Mouse (Mus musculus) c-Kit-positive CD71-negative TER-119-negative erythroid progenitor cells, embryonic 14.5 days (primary cell): ENCODE data around the gene 1700020L24Rik.

Experiments used
- DNase-seq: peaks from one replicate; pipeline ENCODE4 v3.0.0-alpha.2; 2013; ENCODE audit warnings: low read depth

The 1700020L24Rik gene

GRCm38 (mm10) chr11:83441235-83441634 lies 3.8 kb downstream of the 1700020L24Rik start:
- DNase-seq: no peak

- peak; percentile 77 for DNase-seq
Measured at GRCm38 (mm10) chr11:83442596-83443267, 5.3 kb downstream of the 1700020L24Rik start.

DNA sequence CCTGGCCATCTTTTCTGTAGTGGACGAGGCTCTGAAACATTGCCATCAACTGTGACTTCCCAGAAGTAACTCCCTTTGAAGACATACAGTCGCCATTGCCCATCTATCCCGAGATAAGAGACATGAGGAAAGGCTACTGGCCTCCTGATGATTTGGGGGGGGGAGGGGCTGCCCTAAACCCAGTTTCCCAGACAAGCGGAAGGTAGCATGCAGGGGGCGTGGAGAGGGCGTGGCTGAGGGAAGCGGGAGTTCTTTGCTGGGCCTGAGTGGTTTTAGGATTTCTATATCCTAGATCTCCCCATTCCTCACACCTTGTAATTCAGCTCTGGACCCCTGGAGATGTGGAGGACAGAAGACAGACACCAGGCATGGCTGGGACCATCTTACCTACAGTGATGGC lies 6.3 kb downstream of the 1700020L24Rik start:
- DNase-seq: no peak

- no peak for DNase-seq
Measured at GRCm38 (mm10) chr11:83445001-83445400, 7.5 kb downstream of the 1700020L24Rik start.

DNA sequence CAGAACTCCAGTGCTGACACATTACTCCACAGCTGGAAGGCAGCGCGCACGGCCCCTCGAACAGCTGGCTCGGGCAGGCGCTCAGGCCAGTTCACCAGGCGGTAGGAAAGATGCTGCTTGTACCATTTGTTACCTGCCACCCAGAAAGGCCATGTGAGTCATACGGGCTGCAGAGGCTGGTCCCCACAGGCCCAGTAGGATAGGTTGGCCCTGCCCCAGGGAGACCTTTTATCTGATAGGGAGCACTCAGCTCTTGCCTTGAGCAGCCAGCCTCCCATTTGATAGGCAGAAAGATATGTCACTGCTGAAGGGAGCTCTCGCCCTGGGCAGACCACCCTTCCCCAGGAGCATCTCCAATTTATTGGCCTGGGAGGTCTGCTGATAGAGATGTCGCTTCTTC lies 10.1 kb downstream of the 1700020L24Rik start:
- DNase-seq: no peak

- DNase-seq: no peak
Measured at GRCm38 (mm10) chr11:83448021-83448926, 10.8 kb downstream of the 1700020L24Rik start.

DNA sequence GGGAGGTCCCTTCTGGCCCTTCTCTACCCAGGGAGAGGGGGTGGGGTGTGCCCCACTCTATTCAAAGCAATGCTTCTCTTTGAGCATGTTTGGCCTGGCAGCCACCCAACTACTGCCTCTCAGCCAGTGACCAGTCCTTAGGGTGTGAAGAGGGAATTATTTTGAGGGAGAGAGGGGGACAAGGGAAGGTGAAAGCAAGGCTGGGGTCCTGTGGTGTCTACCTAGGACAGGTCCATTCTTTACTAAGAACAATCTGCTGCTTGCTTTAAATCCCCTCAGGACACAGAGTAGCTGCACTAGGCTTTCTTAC lies 11.4 kb downstream of the 1700020L24Rik start:
- no peak for DNase-seq

DNA sequence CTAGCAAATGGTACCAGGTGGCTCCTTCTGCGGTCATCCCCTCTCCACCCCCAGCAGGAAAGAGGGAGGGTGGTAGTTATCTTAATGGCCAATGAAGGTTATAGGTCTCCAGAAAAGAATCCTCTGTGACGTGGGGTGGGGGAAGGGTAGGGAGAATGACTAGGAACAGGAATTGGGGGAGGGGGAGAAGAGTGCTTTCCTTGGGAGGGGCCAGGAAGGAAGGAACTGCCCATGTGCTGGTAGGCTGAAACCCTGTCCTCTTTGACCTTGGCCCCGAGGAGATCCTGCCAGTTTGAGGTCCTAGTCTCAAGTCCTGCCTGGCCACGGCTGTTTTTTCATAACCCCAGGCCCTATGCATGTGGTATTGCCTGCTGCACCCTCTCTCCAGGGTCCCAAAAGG lies 11.8 kb downstream of the 1700020L24Rik start:
- DNase-seq: no peak

DNA sequence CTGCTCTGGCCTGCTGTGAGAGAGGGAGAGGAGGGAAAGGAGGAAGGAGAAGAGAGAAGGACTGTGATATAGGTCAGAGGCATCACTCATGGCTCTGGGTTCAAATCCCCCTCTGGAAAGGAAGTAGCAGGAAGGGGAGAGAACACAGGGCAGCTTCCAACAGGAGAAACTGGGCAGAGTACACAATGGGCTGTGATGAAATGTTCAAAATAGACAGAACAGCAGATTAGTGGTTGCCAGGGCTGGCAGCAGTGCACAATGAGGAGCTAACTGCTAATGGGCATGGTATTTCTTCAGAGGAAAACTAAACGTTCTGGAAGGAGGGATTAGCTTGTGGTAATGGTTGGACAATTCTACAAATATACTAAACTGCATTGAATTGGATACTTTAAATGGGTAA lies 13.1 kb downstream of the 1700020L24Rik start:
- no peak for DNase-seq

GRCm38 (mm10) chr11:83451281-83451680 lies 13.8 kb downstream of the 1700020L24Rik start:
- DNase-seq: no peak

DNA sequence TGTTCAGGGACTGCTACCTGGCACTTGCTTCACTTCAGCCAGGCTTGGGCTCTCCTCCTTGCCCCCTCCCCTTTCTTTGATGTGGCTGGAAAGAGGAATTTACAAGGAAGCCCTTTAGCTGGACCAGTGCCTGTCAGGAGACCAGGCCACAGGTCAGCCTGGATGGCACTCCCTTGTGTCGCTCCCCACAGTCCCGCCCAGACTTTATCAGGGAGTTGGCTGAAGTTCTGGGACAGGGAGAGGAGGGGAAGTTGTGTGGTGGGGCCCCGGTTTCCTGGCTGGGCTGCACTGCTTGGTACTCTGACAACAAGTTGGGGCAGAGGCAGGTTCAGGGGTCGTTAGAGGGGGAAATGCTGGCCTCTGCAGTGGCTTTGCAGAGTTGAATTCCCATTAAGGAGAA lies 17.1 kb downstream of the 1700020L24Rik start:
- no peak for DNase-seq

- no peak for DNase-seq
Measured at GRCm38 (mm10) chr11:83455608-83456007, 18.1 kb downstream of the 1700020L24Rik start.

DNA sequence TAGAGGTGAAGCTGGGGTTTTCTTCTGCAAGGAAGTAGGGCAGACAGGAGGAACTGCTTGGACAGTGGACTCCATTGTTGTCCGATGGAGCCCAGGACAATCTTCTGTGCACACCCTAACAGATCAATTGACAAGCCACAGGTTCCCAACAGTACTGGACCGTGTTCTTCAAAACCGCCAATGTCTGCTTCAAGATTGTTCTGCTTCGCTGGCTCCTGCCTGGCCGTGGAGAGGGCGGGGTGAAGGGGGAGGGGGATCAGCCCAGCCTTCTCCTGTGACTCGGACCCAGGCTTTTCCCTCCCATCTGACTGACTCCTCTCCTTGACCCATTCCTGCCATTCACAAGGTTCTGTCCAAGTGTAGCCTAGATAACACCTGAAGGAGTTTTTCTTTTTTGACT lies 19.8 kb downstream of the 1700020L24Rik start:
- no peak for DNase-seq

DNA sequence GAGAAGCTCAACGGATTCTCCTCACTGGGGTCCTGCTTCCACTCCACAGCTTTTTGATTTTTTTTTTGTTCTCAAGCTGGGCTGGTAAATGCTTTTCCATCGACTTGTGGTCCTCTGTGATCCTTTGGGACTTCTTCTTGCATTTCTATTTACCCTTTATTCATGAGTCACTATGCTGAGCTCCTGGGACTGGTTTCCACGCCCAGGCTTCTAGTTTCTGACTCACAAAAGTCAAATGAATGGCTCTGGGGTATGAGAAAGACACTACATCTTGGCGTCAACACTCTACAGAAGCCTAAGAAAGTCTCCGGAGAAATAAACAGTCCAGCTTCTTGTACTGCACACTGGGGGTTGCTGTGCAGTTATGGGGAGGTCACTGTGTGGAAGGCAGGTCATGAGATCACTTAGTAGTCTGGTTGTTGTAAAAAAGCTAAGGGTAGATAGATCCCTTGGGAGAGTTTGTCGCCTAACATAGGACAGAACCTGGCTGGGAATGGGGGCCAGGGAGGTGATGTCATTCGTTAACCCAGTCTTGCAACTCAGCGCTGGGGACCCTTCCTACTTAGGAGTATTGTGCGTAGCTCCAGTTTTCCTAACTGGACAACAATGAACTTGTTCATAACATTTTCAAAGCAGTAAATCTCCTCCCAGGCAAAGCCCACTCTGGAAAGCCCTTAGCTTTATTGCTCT lies 20.6 kb downstream of the 1700020L24Rik start:
- no peak for DNase-seq

GRCm38 (mm10) chr11:83461462-83462027 lies 24.1 kb downstream of the 1700020L24Rik start:
- no peak for DNase-seq

DNA sequence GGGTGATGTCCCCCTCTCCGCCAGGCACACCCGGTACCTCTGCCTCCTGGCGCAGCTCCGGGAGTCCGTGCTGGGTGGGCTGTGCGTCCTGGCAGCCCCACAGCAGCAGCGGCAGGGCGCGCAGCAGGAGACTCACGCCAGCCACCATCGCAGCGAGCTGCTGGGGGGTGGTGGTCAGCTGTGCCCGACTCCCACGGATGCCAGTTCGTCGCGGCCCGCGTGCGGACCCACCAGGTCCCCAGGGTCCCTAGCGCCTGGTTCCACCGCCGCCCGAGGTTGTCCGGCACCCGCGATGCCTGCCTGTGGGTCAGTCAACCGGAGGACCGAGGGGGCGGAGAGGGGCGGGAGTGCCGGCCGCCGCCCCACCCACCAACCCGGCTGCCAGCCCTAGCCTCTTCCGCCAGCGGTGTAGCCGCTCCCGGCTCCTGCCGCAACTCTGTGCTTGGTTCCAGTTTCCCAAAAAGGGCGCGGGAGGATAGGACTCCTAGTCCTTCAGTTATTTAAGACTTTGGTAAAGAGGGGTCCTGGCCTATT lies 25.3 kb downstream of the 1700020L24Rik start, which contains the start of gene Mmp28:
Gene Mmp28 (minus strand): TSS at position 361 of the 534 bp plus-strand sequence.
- DNase-seq: no peak

- DNase-seq: no peak
Measured at GRCm38 (mm10) chr11:83465976-83466375, 28.5 kb downstream of the 1700020L24Rik start.

DNA sequence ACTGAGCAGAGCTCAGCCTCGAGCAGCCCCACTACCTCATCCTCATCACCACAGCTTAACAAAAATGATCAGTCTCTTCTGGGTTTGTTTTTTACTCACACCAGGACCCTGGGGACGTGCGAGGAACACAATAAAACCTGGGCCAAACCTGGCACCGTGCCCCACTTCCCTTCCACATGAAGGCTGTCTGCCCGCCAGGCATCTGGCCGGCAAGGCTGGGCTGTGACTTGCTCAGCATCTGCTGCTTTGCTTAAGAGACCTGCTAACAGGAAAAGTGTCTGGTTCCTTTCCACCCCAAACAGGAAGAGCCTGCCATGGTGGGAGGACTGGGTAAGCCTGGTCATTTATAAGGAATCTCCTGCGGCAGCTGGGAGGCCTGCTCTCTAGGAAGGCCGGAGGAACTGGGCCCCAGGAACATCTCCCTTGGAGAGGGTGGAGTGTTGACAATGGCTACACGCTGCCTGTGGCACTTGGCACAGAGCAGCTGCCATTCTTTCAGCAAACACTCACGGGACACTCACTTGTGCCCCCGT lies 29.7 kb downstream of the 1700020L24Rik start:
- no peak for DNase-seq

DNA sequence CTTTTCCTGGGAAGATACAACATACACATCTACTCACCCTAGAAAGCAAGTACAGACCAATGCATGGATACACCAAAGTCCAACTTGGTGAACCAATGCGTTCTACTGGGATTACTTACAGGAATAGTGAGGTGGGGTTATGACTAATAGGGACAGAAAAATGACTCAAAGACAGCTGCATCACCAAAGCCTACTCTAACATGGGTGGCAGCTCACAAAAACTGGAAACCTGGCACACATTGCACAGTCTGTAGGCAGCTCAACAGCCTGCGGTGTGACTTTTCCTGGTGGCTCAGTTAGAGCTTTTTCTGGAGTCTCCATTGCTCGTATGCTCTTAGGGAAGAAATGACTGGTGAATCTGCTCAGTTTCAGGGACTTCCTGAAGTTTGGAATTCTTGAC lies 31.3 kb downstream of the 1700020L24Rik start:
- no peak for DNase-seq

GRCm38 (mm10) chr11:83471766-83472165 lies 34.3 kb downstream of the 1700020L24Rik start:
- no peak for DNase-seq

DNA sequence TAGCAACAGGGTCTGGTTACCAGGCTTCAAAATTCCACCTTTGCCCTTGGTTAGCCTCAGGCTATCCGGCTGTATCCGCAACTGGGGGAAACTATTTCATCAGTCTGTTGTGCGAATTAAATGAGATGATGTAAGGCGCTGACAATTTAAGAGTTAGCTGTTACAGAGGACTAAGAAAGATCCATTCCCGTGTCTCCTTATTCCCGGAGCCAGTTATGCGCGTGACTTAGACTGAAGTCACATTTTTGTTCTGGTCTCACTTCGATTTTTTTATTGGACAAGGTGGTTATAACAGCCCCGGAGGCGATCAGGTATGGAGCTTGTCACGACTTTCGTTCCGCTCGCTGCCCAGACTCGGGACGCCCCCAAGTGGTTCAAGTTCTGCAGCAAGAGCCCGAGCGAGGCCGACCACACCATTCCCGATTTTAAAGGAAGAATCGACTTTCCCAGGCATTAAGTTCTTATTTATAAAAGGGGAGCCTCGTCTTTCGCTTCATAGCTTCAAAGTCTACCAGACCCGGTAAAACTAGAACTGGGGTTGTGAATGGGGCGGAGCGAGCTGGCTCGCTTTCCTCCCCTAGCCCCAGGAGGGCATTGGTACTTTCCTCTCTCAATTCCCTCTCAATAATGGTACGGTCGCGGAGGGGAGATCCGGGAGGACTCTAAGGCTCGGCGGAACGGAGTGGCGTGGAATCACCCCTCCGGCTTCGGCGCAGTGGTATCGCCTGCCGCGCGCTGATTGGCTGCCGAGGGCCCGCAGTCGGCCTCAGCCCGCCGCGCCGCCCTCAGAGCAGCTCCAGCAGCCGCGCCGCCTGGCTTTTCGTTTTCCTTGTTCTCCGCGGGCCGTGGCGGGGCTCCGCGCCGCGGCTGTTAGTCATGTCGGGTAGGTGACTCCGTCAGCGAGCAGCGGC lies 35.1 kb downstream of the 1700020L24Rik start, which contains the start of gene Taf15:
Gene Taf15 (plus strand): TSS at position 763 of the 911 bp plus-strand sequence.
- peak; percentile 99 for DNase-seq
